Mouse (Mus musculus): ENCODE results near the gene Lyrm9. TPM values are rescaled to one million over a fixed set of nuclear protein-coding genes. Genes with fewer than 3 reads are reported as not detected.

The Lyrm9 gene
- total and polyA plus RNA-seq, 2 experiments from 2014 or later, result 6.9 to 51.7 TPM

DNA sequence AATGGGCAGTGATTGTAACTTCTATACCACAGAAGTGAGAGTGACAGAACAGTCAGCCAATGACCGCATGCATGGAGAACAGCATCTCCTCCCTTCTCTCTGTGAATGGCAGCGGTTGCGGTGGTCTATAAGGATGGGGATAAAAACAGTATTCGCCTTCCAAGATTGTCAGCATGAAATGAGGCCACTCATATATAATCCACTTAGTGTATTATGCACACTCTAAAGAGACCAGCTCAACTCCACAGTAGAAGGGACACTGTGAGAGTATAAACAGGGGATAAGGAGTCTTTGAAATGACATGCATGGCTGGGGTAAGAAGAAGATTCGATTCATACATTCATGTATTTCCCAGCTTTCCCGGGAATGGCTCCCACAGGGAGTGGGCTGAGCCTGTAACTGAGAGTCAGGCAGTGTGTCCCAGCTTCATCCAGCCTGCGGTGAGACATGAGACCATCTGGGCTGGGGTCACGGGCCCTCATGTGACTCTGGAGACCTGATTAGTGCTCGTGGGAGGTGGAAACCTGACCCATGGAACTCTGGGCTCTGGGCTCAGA is 43.5 kb upstream of the Lyrm9 start:
- no peaks in the 10 kb centered on the region for H3K27me3 ChIP-seq (ENCODE audit: control insufficient read depth, insufficient read depth, low read length)
- no peak for ATAC-seq (ENCODE audit: insufficient read depth, low read depth)
- H3K4me3 ChIP-seq (ENCODE audit: low read depth, low read length), result no peak overlapping the region
- 73% methylated on average over 9 of the region's 9 CpGs for WGBS
- no peak overlapping the region for H3K9ac ChIP-seq (replicated peaks; ENCODE audit: low read depth, low read length)
- no peak for DNase-seq (ENCODE audit: low spot score)
- TF ChIP-seq EP300 (IDR thresholded peaks at IDR 0.05; ENCODE audit: low read depth) (no peak), CTCF (IDR thresholded peaks at IDR 0.05; ENCODE audit: low read depth) (no peak)
- H3K9me3 ChIP-seq (replicated peaks; ENCODE audit: control insufficient read depth, low read length), result no peaks in the 10 kb centered on the region
- H3K36me3 ChIP-seq (replicated peaks; ENCODE audit: control insufficient read depth, insufficient read depth, low read length), result no peaks in the 10 kb centered on the region
- H3K4me2 ChIP-seq (ENCODE audit: low read depth, low read length), result no peak overlapping the region
- H3K27ac ChIP-seq (ENCODE audit: low read depth), result no peak overlapping the region
- H3K4me1 ChIP-seq (ENCODE audit: control insufficient read depth, insufficient read depth), result 0 out of 2 replicates have a peak, but pooled peaks cover 6% of the 10 kb centered on the region

DNA sequence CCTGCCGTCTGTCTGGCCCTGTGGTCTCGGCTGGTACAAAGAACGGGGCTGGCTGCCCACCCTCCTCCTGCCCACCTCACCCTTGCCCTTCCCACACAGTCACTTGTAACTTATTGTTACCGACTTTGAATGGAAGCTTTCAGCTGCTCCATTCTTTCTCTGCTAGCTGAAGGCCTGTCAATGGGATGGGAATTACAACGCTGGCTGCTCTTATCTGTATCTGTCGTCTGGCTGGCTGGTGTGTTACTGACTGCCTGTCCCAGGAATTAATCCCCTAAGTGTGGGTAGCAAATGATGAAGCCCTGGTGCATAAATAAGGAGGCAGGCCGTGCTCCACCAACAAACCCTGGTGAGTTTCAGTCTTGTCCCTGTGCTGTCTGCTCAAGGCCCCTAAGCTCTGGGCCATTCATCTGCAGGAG is 40.4 kb upstream of the Lyrm9 start:
- no peak for ATAC-seq (ENCODE audit: insufficient read depth, low read depth)
- H3K9me3 ChIP-seq (replicated peaks; ENCODE audit: control insufficient read depth, low read length), result no peaks in the 10 kb centered on the region
- H3K27me3 ChIP-seq (ENCODE audit: control insufficient read depth, insufficient read depth, low read length), result no peaks in the 10 kb centered on the region
- H3K4me1 ChIP-seq (ENCODE audit: control insufficient read depth, insufficient read depth), result peaks cover 6% of the 10 kb centered on the region; the same call in 1 of the 2 replicates
- no peak overlapping the region for H3K27ac ChIP-seq (ENCODE audit: low read depth)
- no peak overlapping the region for H3K4me3 ChIP-seq (ENCODE audit: low read depth, low read length)
- DNase-seq (ENCODE audit: low spot score), result no peak
- TF ChIP-seq EP300 (IDR thresholded peaks at IDR 0.05; ENCODE audit: low read depth), result no peak
- no peak for TF ChIP-seq CTCF (IDR thresholded peaks at IDR 0.05; ENCODE audit: low read depth)
- H3K4me2 ChIP-seq (ENCODE audit: low read depth, low read length), result no peak overlapping the region
- H3K9ac ChIP-seq (replicated peaks; ENCODE audit: low read depth, low read length), result no peak overlapping the region
- WGBS, result 19% methylated on average over 7 of the region's 7 CpGs
- no peaks in the 10 kb centered on the region for H3K36me3 ChIP-seq (replicated peaks; ENCODE audit: control insufficient read depth, insufficient read depth, low read length)

DNA sequence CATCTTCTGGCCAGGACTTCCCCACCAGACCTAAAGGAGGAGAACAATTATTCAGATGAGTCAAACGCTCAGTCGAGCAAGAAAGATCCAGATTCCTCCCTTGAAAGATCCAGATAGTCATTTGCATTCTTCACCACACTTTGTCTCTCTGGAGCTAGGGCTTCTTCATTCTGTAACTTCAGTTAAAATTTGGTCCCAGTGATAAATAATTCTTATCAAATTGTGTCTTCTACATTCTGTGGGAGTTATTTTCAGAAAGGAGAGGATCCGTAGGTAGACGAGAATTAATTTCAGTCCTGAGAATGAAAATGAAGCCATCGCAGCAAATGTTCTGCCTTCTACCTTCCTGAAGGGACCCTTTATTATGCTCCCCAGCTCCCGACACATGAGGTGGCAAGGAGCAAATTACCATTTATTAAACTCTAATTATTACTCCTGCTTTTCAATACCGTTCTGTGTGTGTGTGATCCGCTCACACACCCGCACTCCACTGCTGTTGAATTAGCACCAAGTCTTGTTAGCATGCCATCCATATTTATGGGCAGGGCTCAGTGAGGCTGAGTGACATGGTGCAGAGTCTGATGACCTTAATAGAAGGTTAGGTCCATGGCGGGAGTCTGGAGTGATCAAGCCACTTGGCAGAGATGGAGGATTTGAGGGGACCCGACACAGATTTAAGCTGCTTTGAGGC is 36.9 kb upstream of the Lyrm9 start:
- Histone ChIP-seq H3K9ac (replicated peaks; ENCODE audit: low read depth, low read length) (no peak overlapping the region), H3K36me3 (replicated peaks; ENCODE audit: control insufficient read depth, insufficient read depth, low read length) (no peaks in the 10 kb centered on the region), H3K4me1 (ENCODE audit: control insufficient read depth, insufficient read depth) (peaks cover 5% of the 10 kb centered on the region), H3K9me3 (replicated peaks; ENCODE audit: control insufficient read depth, low read length) (no peaks in the 10 kb centered on the region), H3K27me3 (ENCODE audit: control insufficient read depth, insufficient read depth, low read length) (no peaks in the 10 kb centered on the region), H3K4me3 (ENCODE audit: low read depth, low read length) (no peak overlapping the region), H3K27ac (ENCODE audit: low read depth) (no peak overlapping the region), H3K4me2 (ENCODE audit: low read depth, low read length) (no peak overlapping the region)
- no peak for DNase-seq (ENCODE audit: low spot score)
- WGBS, result 82% methylated on average over 11 of the region's 11 CpGs
- no peak for TF ChIP-seq CTCF (IDR thresholded peaks at IDR 0.05; ENCODE audit: low read depth)
- no peak for TF ChIP-seq EP300 (IDR thresholded peaks at IDR 0.05; ENCODE audit: low read depth)
- ATAC-seq (ENCODE audit: insufficient read depth, low read depth), result no peak

DNA sequence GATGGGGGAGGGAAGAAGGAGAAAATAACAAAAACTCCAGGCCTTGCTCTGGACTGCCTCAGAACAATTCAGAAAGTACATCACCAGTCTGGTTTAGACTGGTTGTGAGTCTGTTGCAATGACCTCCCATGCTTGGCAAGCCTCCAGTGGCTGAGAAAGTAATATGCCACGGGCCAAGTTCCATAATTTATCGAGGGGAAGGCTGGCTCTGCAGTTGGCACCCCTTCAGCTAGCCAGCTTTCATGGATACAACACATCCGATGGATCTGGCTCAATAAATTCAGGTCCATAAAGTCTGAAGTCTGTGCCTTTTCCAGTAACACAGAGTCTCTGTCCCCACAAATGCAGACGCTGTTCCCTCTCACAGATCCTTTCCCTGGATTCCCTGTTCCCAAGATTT is 34.8 kb upstream of the Lyrm9 start:
- ATAC-seq (ENCODE audit: insufficient read depth, low read depth), result peak; percentile 82
- H3K27me3 ChIP-seq (ENCODE audit: control insufficient read depth, insufficient read depth, low read length), result no peaks in the 10 kb centered on the region
- TF ChIP-seq CTCF (IDR thresholded peaks at IDR 0.05; ENCODE audit: low read depth), result no peak
- no peak for TF ChIP-seq EP300 (IDR thresholded peaks at IDR 0.05; ENCODE audit: low read depth)
- H3K9me3 ChIP-seq (replicated peaks; ENCODE audit: control insufficient read depth, low read length), result no peaks in the 10 kb centered on the region
- no peak overlapping the region for H3K4me3 ChIP-seq (ENCODE audit: low read depth, low read length)
- 15% methylated on average over 4 of the region's 4 CpGs for WGBS
- H3K4me1 ChIP-seq (ENCODE audit: control insufficient read depth, insufficient read depth), result peaks cover 5% of the 10 kb centered on the region
- peak overlapping the region; percentile 72 for H3K27ac ChIP-seq (ENCODE audit: low read depth)
- no peaks in the 10 kb centered on the region for H3K36me3 ChIP-seq (replicated peaks; ENCODE audit: control insufficient read depth, insufficient read depth, low read length)
- peak; percentile 55 for DNase-seq (ENCODE audit: low spot score)
- H3K4me2 ChIP-seq (ENCODE audit: low read depth, low read length), result no peak overlapping the region
- H3K9ac ChIP-seq (replicated peaks; ENCODE audit: low read depth, low read length), result no peak overlapping the region

DNA sequence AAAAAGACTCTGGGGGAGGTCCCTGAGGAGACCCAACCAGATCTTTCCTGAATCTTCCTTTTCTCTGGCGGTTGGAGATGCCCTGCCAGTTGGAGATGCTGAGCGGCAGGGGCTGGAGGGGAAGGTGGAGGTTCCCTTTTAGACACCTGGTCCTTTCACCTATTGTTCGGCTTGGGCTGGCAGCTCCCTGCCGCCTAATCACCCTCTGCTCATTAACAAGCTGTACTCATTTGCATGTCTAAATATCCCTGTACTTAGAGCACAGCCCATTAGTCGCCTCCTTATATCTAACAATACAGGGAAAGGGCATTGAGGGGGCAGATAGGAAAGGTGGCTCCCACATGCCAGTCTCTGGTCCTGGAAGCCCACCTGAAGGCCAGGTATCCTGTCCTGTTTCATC is 34.3 kb upstream of the Lyrm9 start:
- no peak for TF ChIP-seq CTCF (IDR thresholded peaks at IDR 0.05; ENCODE audit: low read depth)
- no peak for TF ChIP-seq EP300 (IDR thresholded peaks at IDR 0.05; ENCODE audit: low read depth)
- H3K4me3 ChIP-seq (ENCODE audit: low read depth, low read length), result no peak overlapping the region
- H3K27me3 ChIP-seq (ENCODE audit: control insufficient read depth, insufficient read depth, low read length), result no peaks in the 10 kb centered on the region
- no peak overlapping the region for H3K4me2 ChIP-seq (ENCODE audit: low read depth, low read length)
- no peak overlapping the region for H3K9ac ChIP-seq (replicated peaks; ENCODE audit: low read depth, low read length)
- no peaks in the 10 kb centered on the region for H3K9me3 ChIP-seq (replicated peaks; ENCODE audit: control insufficient read depth, low read length)
- 83% methylated on average over 5 of the region's 5 CpGs for WGBS
- H3K4me1 ChIP-seq (ENCODE audit: control insufficient read depth, insufficient read depth), result peaks cover 5% of the 10 kb centered on the region
- DNase-seq (ENCODE audit: low spot score) (no peak), ATAC-seq (ENCODE audit: insufficient read depth, low read depth) (no peak)
- H3K27ac ChIP-seq (ENCODE audit: low read depth), result peak overlapping the region; percentile 72
- no peaks in the 10 kb centered on the region for H3K36me3 ChIP-seq (replicated peaks; ENCODE audit: control insufficient read depth, insufficient read depth, low read length)

Measured in heart, postnatal 0 days (tissue).